Mouse (Mus musculus): ENCODE measurements around the gene 4931422A03Rik.
"Not testable (repeated sequence)": the region's sequence is repeated elsewhere in the genome, so short reads cannot be mapped to it uniquely, and the experiment has no call there.

4931422A03Rik gene

GRCm38 (mm10) chr2:104028139-104028723 lies at the start of gene 4931422A03Rik:
Gene 4931422A03Rik, minus strand, starts transcription at chr2:104028361.
- no peak for DNase-seq (ENCODE audit: low read depth)

DNA sequence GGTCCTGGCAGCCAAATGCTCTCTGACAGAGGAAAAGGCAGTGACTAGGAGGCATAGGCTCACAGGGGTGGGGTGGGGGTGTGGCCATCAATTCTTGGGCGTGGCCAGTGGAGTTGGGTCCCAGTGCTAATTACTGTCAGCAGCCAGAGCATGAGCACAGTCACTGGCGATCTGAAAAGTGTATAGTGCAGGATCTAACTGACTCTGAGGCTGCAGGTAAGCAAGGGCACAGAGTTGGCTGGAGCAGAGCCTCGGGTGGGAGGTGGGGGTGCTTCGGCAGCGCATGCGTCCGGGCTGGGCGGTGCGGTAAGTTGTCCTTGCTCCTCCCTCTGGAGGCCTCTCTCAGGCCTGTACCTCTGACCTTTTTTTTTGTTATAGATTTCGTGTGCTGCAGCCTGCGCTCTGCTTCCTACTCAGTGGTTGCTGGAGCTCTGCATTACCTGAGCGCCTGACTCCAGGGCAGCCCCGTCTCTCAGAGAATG lies 41.6 kb upstream of the 4931422A03Rik start, which contains the start of gene Cd59b:
Cd59b (plus strand) TSS at position 146 of the 482 bp plus-strand sequence.
- DNase-seq (ENCODE audit: low read depth): peak; percentile 64

DNA sequence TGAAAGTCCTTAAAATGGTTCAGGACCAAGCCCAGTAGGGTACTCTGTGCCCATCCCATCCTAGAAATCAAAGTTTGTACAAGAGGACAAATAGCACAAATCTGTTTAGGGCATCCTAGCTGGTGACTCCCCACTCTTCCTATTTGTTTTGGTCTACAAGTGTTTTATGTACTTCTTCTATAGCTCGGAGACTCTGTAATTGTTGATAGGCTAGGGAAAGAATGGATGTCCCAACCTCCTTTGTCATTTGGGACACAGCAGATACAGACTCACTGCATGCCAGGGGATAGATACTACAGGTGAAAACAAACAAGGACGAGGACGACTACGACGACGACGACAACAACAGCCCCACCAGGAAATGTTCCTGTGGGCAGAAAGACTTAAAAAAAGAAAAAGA lies 40.3 kb upstream of the 4931422A03Rik start, which contains the start of gene Gm10799:
Gm10799 (minus strand) TSS at position 101 of the 400 bp plus-strand sequence.
- not testable (repeated sequence) for DNase-seq (ENCODE audit: low read depth)

DNA sequence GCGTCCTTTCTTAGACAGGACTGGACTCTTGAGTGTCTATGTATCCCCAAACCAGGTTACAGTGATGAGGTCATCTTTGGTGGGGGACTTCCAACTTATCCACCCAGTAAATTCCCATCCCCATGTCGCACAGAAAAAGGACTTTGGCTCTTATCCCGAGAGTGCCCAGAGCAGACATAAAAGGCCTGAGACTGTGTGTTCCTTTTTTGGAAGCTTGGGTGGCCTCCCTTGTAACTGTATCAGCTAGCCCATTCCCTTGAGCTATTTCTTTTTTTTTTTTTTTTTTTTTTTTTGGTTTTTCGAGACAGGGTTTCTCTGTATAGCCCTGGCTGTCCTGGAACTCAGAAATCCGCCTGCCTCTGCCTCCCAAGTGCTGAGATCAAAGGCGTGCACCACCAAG lies 37.4 kb upstream of the 4931422A03Rik start, which contains the start of gene Gm10912:
Gm10912 (plus strand) TSS at position 301 of the 400 bp plus-strand sequence.
- not testable (repeated sequence) for DNase-seq (ENCODE audit: low read depth)

- no peak for DNase-seq (ENCODE audit: low read depth)
Measured at GRCm38 (mm10) chr2:104064152-104064551, 36.0 kb upstream of the 4931422A03Rik start.

DNA sequence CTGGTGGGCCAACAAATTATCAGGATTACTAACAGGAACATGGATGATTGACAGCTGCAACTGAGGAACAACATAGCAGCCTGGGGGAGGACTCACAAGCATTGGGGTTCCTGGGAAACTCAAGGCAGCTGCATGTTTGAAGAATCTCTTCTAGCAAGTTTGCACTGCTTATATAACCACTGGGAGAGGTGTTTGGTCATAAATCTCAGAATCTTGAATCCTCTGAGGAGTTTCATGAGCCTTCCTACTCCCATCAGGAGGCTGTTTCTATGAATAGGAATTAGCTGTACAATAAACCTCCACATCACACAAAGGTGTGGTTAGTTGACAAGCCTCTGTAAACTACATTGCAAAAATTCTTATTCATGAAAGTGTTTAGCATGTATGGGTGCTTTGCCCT lies 34.5 kb upstream of the 4931422A03Rik start:
- DNase-seq (ENCODE audit: low read depth): no peak

- no peak for DNase-seq (ENCODE audit: low read depth)
Measured at GRCm38 (mm10) chr2:104060996-104061395, 32.8 kb upstream of the 4931422A03Rik start.

DNA sequence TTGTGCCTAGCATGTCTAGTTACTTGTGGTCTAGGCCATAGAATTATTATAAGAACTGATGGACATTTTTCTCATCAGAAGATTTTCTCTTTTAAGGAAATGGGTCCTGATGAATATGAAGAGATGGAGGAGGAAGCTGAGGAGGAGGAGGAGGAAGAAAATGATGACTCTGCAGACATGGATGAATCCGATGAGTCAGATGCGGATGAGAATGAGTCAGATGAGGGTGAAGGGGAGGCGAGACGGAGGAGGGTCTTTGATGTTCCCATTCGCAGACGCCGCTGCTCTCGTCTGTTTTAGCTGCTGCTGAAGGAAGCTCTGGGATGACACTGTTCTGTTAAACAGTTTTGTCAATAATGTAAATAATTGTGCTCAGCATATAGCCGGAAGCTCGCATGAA lies 31.6 kb upstream of the 4931422A03Rik start:
- no peak for DNase-seq (ENCODE audit: low read depth)

GRCm38 (mm10) chr2:104058954-104059353 lies 30.8 kb upstream of the 4931422A03Rik start:
- no peak for DNase-seq (ENCODE audit: low read depth)

GRCm38 (mm10) chr2:104058381-104058780 lies 30.2 kb upstream of the 4931422A03Rik start:
- DNase-seq (ENCODE audit: low read depth): no peak

DNA sequence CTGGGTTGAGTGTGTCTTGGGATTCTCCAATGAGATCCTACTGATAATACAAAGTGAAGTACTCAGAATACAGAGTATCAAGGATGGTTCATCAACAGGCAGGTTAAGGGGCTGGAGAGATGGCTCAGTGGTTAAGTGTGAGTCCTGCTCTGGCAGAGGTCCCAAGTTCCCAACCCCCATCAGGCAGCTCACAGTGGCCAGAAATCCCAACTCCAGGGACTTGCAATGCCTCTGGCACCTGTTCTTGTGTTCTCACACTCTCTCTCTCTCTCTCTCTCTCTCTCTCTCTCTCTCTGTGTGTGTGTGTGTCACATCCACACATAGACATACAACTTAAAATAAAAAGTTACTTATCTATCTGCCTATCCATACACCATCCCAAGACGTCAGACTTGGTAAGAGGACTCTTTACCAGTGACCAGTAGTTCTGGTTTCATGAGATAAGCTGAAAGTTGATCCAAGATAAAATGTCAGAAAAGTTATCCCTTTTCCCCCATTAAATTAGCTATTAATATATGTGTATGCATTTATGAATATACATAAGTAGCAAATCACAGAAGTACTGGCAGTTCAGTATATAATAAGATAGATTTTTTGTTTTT lies 16.4 kb upstream of the 4931422A03Rik start:
- DNase-seq (ENCODE audit: low read depth): no peak

- DNase-seq (ENCODE audit: low read depth): no peak
Measured at GRCm38 (mm10) chr2:104043624-104044478, 15.7 kb upstream of the 4931422A03Rik start.

- no peak for DNase-seq (ENCODE audit: low read depth)
Measured at GRCm38 (mm10) chr2:104042766-104043165, 14.6 kb upstream of the 4931422A03Rik start.

DNA sequence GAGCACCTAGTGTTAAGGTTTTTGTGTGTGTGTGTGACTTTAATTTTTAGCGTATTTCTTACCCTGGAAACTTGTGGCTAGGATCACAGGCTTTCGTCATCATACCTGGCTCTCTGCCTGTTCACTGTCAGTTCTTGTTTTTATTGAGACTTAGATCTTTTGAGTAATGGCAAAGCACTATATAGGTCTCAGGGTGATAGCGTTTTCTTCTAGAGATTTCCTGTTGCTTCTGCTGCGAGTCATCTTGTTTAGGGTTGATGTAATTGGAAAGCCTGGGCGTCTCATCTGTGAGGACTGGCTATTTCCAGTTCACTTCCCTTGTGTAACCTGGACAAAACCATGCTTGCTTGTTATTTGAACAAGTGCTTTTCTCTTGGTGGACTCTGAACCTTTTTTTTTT lies 13.5 kb upstream of the 4931422A03Rik start:
- DNase-seq (ENCODE audit: low read depth): no peak

GRCm38 (mm10) chr2:104038236-104038635 lies 10.1 kb upstream of the 4931422A03Rik start:
- no peak for DNase-seq (ENCODE audit: low read depth)

GRCm38 (mm10) chr2:104036316-104036715 lies 8.2 kb upstream of the 4931422A03Rik start:
- no peak for DNase-seq (ENCODE audit: low read depth)

GRCm38 (mm10) chr2:104035595-104035994 lies 7.4 kb upstream of the 4931422A03Rik start:
- no peak for DNase-seq (ENCODE audit: low read depth)

DNA sequence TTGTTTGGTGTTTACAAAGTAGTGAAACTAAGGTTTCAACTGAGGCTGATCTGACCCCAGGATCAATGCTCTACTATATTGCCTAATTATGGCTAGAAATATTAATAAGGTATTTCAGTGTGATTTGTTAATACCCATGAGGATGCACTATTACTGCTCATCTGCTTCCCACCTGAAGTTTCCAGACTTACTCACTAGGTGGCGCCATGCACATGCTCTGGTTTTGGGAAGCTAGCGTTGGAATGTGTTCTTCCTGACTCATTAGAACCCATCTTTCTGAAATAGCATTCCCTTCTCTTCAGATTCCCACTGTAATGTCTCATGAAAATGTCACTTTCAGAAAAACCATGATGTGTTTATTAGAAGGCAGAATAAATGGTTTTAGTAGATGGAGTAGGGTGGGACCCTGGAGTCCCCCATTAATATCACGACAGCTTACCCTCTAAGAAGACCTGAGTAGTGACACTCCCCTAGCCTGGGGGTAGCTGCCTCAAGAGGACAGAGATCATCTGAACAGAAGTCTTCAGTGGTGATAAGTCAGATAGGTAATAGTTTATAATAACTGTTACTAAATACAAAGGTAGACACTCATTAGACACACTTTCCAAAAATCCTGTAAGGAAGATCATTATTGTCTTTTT lies 6.8 kb upstream of the 4931422A03Rik start:
- peak; percentile 68 for DNase-seq (ENCODE audit: low read depth)

DNA sequence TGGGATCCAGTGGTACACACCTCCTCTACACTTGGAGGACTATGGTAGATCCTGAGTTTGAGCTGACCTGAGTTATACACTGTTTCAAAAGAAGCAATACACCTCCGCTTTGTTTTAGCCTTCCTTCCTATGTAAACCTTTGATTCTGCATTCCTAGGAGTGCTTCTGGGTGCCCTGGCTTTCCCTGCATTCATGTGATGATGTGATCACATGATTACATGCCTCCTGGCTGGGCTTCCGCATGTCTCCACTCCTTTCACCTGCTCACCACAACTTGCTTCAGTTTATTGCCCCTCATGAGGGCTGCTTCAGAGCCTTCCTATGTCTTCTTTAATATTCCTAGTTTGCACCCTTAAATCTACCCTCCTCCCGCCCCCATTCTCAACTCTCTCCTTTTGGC lies 3.9 kb upstream of the 4931422A03Rik start:
- no peak for DNase-seq (ENCODE audit: low read depth)

DNA sequence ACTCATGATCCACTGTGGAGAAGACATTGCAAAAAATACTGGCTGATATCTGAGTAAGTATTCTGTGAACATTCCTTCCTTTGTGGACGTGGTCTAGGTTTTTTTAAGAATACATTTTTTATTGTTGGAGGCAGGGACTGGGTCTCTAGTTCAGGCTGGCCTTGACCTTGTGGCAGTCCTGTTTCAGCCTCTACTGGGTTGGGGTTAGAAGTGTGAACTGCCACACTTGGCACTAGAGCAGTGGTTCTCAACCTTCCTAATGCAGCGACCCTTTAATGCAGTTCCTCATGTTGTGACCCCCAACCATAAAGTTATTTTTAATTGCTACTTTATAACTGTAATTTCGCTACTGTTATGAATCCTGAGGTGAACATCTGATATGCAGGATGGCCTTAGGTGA lies 2.2 kb upstream of the 4931422A03Rik start:
- no peak for DNase-seq (ENCODE audit: low read depth)

DNA sequence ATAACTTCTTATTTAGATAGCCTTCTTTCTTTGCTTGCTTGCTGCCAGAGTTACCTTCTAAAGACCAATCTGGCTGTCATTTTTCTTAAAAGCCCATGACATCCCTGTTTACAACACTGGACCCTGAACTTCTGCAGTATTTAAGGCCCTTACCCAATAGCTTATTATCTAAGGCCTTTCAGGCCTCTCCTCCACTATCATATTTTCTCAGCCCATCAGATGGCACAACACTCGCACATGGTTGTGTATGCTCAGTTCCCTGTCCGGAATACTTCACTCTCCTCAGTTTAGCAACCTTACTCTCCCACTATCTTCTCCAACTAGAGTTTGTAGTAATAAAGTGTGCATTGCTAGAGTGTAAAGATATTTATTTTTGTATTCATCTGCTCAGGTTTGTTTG lies 913 bp upstream of the 4931422A03Rik start:
- DNase-seq (ENCODE audit: low read depth): peak; percentile 59
